Mouse (Mus musculus): ENCODE measurements around the gene Naa40.

- no peak for TF ChIP-seq POLR2A (IDR thresholded peaks at IDR 0.05; ENCODE audit: low read depth, low read length)
- TF ChIP-seq CTCF (IDR thresholded peaks at IDR 0.05; ENCODE audit: extremely low read depth, insufficient read length, insufficient replicate concordance, low read depth, low read length) = no peak
Observed at GRCm38 (mm10) chr19:7222196-7222595, 18.8 kb downstream of the Naa40 start.
